Mouse (Mus musculus) layer of hippocampus, postnatal 10 days (tissue): Measurements from ENCODE around the gene 1300017J02Rik. TPM values are rescaled to one million over a fixed set of nuclear protein-coding genes. Genes with fewer than 3 reads are reported as not detected.

Source experiments
- DNase-seq, 2 experiments: peaks; one replicate each; pipeline ENCODE4 v3.0.0; 2021; ENCODE audit warnings: low spot score in 2 of 2
- total RNA-seq, 2 experiments: library from RNA; stranded (reverse); gene quantifications; 2 replicates each; pipeline ENCODE4 v1.2.3; 2021

The 1300017J02Rik gene
- total RNA-seq, 2 experiments from 2014 or later = 0.98 to 1.1 TPM

DNA sequence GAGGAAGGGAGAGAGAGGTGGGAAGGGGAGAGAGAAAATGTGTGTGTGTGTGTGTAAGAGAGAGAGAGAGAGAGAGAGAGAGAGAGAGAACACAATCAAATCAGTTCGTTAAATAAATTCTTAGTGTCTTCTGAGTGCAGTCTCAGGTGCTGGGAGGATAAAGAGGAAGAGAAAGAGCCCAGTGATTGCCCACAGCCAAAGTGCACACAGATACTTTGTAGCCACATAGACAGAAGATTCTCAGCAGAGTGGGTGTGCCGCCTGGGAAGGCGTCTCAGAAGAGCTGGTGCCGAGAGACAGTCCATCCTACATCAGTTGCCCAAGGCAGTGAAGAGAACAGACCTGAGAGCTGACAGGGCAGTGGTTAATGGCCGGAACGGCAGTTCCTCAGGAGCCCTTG lies 90.6 kb downstream of the 1300017J02Rik start:
- DNase-seq = no peak

DNA sequence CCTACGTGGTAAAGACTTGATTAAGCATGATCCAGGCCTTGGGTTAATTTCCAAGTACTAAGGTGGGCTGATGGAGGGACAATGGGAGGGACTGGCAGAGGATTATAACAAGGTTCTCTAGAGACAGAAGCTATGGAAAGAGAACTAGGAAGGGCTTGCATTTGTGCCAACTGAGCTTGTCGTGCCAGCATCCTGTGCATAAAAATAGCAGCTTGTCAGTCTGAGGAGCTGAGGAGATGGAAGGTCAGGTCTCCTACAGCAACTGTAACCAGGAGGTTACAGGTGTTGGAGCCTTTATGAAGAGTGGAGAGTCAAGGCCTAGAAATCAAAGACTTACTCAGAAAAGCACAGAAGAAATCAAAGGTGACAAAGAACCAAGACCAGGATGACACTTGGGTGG lies 91.3 kb downstream of the 1300017J02Rik start:
- DNase-seq = no peak

DNA sequence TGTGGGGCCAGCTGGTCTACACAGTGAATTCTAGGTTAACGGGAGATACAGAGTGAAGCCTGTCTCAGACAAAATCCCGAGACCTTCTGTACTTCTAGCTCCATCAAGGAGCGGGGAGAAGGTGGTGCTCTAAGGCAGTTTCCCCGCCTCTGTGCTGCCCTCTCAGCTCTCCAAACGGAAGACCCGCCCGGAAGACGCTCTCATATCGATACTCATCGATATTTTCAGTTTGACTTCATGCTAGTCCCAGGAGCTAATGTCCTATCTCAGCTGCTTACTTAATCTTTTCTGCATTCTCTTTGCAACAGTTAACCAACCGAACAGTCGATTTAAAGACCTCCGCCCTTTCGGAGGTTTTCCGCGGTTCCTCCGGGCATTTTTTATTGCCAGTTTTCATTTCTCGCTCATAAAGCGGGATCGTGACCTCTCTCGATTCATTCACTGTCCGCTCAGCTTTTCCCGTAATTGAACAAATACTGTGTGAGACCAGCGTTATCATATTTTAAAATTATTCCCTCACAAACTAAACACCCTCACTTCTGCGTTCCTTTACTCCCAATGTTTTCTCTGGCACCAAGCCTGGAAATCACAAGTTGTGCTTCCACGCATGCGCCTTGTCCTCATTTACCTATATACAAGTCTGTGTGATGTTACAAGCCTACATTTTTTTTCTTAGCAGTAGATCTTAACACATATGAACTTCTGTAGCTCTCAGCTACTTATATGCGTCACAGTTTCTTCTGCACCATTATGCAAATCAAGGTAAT lies 92.0 kb downstream of the 1300017J02Rik start:
- DNase-seq = no peak

DNA sequence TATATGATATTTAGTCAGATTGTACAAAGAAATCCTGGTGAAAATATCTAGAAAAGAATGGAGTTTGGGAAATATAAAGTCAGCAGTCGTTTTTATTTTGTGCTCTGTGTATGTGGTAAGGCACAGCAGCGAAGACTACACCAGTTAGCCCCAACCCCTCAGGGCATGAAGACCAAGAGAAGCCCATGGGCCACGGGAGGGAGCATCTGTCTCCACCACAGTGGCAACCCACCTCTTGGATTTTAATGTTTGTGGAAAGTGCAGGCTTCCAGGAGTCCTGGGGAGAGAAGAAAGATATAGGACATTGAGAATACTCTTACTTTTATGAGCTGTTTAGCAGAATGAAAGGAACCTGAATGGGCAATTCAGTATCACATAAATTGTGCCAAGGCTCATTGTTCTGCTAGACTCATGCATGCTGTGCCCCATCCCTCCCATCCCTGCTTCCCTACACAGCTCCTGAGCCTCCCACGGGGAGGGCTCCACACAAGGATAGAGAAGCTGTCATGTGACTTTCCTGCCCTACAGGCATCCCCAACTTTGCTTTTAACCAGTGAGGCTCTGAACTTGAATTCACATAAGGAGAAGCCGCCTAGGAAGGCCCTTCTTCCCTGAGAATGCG lies 96.0 kb downstream of the 1300017J02Rik start:
- DNase-seq = no peak

DNA sequence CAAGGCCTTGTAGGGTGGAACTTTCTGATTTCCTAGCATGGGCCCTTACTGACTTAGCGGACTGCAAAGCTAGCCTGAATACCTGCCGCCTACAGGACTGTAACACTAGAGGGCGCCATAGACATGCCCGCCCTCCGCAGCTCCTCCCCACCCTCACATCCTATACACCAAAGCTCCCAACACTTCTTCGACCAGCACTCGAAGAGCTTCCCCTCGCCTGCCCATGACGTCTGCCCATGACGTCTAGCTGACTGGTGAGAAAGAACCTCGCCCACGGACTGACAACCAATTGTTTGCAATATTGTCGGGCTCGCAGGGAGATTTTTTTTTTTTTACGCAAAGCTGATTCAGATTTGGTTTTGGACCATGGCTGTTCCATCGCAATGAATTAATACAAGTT lies 97.0 kb downstream of the 1300017J02Rik start:
- peak; percentile 61 to 69 for DNase-seq

DNA sequence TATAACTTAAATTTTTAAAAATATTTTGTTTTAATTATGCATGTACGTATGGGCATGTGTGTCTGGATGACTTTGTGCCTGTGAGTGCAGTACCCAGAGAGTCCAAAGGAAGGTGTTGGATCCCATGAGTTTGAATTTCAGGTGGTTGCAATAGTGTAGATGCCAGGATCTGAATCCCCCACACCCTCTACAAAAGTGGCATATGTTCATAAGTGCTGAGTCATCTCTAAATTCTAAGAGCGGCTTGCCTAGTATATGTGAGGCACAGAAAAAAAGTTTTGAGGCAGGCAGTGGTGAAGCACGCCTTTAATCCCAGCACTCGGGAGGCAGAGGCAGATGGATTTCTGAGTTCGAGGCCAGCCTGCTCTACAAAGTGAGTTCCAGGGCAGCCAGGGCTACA lies 99.1 kb downstream of the 1300017J02Rik start:
- no peak for DNase-seq

DNA sequence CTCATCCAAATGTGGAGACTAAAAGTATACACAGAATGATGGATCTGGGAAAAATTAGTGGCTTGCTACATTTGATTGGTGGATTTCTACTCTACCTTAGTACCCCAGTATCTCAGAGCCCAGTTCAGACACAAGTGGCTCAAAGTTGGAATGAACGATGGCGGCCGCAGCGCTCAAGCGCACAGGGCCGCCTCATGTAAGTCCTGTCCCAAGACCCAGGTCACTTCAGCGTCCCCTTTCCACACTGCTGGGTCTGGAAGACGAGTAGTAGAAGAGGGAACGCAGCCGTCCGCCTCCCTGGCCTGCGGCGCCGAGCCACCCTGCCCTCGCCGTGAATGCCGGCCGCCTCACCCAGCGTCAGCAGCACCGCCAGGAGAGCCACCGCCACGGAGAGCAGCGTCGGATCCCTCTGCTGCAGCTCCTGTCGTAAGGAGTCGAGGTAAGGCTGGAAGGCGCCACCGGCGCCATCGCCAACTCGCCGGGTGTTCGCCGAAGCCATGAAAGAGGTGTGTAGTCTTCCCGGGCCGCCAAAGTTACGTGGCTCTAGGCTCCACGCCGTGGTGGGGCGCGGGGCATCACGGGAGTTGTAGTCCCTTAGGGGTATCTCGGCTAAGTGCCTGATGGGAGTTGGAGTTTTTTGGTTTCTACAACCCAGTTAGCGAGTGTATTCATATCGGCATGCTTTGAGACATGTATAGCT lies 103.2 kb downstream of the 1300017J02Rik start, which contains the start of gene Srprb:
TSS of gene Srprb (minus strand) at position 577 of the 700 bp plus-strand sequence.
- peak; percentile 91 to 95 for DNase-seq

Other genes starting within 250 kb of the 1300017J02Rik start
- gene Rab6b, start 193.3 kb downstream of the 1300017J02Rik start, total RNA-seq = 100 to 1,000 TPM; 536 to 566 TPM
- gene Srprb, start 102.9 kb downstream of the 1300017J02Rik start, total RNA-seq = 10 to 100 TPM; 21.5 to 23.7 TPM
- 1 to 10 TPM; 5.1 to 5.3 TPM for gene Gm20425, start 74.8 kb downstream of the 1300017J02Rik start, total RNA-seq
- gene Trf, start 74.6 kb downstream of the 1300017J02Rik start, total RNA-seq = 10 to 100 TPM; 13.8 to 19.9 TPM
- gene Topbp1, start 133 bp upstream of the 1300017J02Rik start, total RNA-seq = 10 to 100 TPM; 26.1 to 29.5 TPM
- gene Cdv3, start 60.8 kb upstream of the 1300017J02Rik start, total RNA-seq = 100 to 1,000 TPM in 1 of 2 experiments, 10 to 100 TPM in 1; 99.8 to 104 TPM
- gene Bfsp2, start 175.3 kb upstream of the 1300017J02Rik start, total RNA-seq = 1 to 10 TPM; 2.2 to 3.6 TPM